Mouse (Mus musculus) retina, postnatal 7 days (tissue): ENCODE measurements at regions not wholly inside any gene's neighbourhood (a gene's known extent, or its start where the extent isn't known, plus 50 kb on each side); places are given as distances from the start of the nearest gene placed in this dataset.
"Not testable (repeated sequence)": the region's sequence is repeated elsewhere in the genome, so short reads cannot be mapped to it uniquely, and the experiment has no call there.

Experiments
- DNase-seq: peaks from one replicate; pipeline ENCODE4 v3.0.0-alpha.2; 2012; ENCODE audit warnings: low read depth, low spot score

GRCm38 (mm10) chr9:85637274-85637673 lies 111.9 kb downstream of the Ibtk start:
- DNase-seq: no peak

GRCm38 (mm10) chr9:85636131-85636447 lies 113.0 kb downstream of the Ibtk start:
- no peak for DNase-seq

GRCm38 (mm10) chr9:85635438-85636130 lies 113.5 kb downstream of the Ibtk start:
- DNase-seq: peak; percentile 8

- DNase-seq: not testable (repeated sequence)
These were observed 114.3 kb downstream of the Ibtk start for GRCm38 (mm10) chr9:85634786-85635185.

- DNase-seq: no peak
These were observed 131.2 kb downstream of the Ibtk start for GRCm38 (mm10) chr9:85617972-85618371.

GRCm38 (mm10) chr9:85617177-85617777 lies 131.9 kb downstream of the Ibtk start:
- no peak for DNase-seq

- DNase-seq: no peak
These were observed 132.8 kb downstream of the Ibtk start for GRCm38 (mm10) chr9:85616266-85616869.

- no peak for DNase-seq
These were observed 140.0 kb downstream of the Ibtk start for GRCm38 (mm10) chr9:85609152-85609551.

GRCm38 (mm10) chr9:85596959-85597358 lies 152.2 kb downstream of the Ibtk start:
- DNase-seq: no peak

GRCm38 (mm10) chr9:85593867-85594266 lies 155.3 kb downstream of the Ibtk start:
- no peak for DNase-seq

- DNase-seq: no peak
These were observed 156.5 kb downstream of the Ibtk start for GRCm38 (mm10) chr9:85592639-85593038.

- DNase-seq: no peak
These were observed 159.9 kb downstream of the Ibtk start for GRCm38 (mm10) chr9:85589210-85589609.

- DNase-seq: peak; percentile 6
These were observed 161.1 kb downstream of the Ibtk start for GRCm38 (mm10) chr9:85588077-85588476.

GRCm38 (mm10) chr9:85581028-85581595 lies 168.0 kb downstream of the Ibtk start:
- no peak for DNase-seq

GRCm38 (mm10) chr9:85577812-85578211 lies 171.3 kb downstream of the Ibtk start:
- no peak for DNase-seq

- DNase-seq: no peak
These were observed 171.8 kb downstream of the Ibtk start for GRCm38 (mm10) chr9:85577338-85577737.

GRCm38 (mm10) chr9:85568877-85569276 lies 180.3 kb downstream of the Ibtk start:
- DNase-seq: no peak

- no peak for DNase-seq
These were observed 197.3 kb downstream of the Ibtk start for GRCm38 (mm10) chr9:85551871-85552270.

GRCm38 (mm10) chr9:85550455-85550854 lies 198.7 kb downstream of the Ibtk start:
- no peak for DNase-seq

GRCm38 (mm10) chr9:85546226-85546625 lies 202.9 kb downstream of the Ibtk start:
- DNase-seq: no peak

GRCm38 (mm10) chr9:85545566-85545965 lies 203.6 kb downstream of the Ibtk start:
- DNase-seq: no peak

GRCm38 (mm10) chr9:85538557-85538956 lies 210.6 kb downstream of the Ibtk start:
- no peak for DNase-seq

- no peak for DNase-seq
These were observed 201.3 kb upstream of the Tent5a start for GRCm38 (mm10) chr9:85528421-85528820.
